Mouse (Mus musculus) testis, adult 2 months (tissue): ENCODE measurements around the gene Gm20683. TPM values are rescaled to one million over a fixed set of nuclear protein-coding genes. Genes with fewer than 3 reads are reported as not detected.
"Not testable (repeated sequence)": the region's sequence is repeated elsewhere in the genome, so short reads cannot be mapped to it uniquely, and the experiment has no call there.

Experiments used
- H3K27ac ChIP-seq: fragments of 200-500 bp; 2 replicates; pipeline ENCODE4 v1.5.1; 2012; ENCODE audit warnings: low read depth, low read length; ENCODE audit not compliant: control insufficient read depth, insufficient read depth
- H3K27me3 ChIP-seq: fragments of 200-500 bp; 2 replicates; pipeline ENCODE4 v1.6.1; 2012; ENCODE audit warnings: mild to moderate bottlenecking, low read length, moderate library complexity; ENCODE audit not compliant: control insufficient read depth, insufficient read depth
- H3K36me3 ChIP-seq: fragments of 200-500 bp; 2 replicates; pipeline ENCODE4 v1.6.1; 2012; ENCODE audit warnings: mild to moderate bottlenecking, low read length; ENCODE audit not compliant: control insufficient read depth, insufficient read depth
- H3K4me1 ChIP-seq: fragments of 200-500 bp; 2 replicates; pipeline ENCODE4 v1.6.1; 2012; ENCODE audit warnings: low read length; ENCODE audit not compliant: control insufficient read depth, insufficient read depth
- H3K4me3 ChIP-seq: fragments of 200-500 bp; 2 replicates; pipeline ENCODE4 v1.5.1; 2012; ENCODE audit warnings: low read depth, mild to moderate bottlenecking, low read length, moderate library complexity, mixed read lengths; ENCODE audit not compliant: control insufficient read depth
- CTCF ChIP-seq: fragments of 200-500 bp; IDR thresholded peaks from 2 replicates; pipeline ENCODE4 v1.5.1; 2012; ENCODE audit warnings: low read depth, mild to moderate bottlenecking, inconsistent platforms, low read length, moderate library complexity; ENCODE audit not compliant: control insufficient read depth, insufficient read depth, insufficient replicate concordance
- POLR2A ChIP-seq: fragments of 200-500 bp; IDR thresholded peaks from 2 replicates; pipeline ENCODE4 v1.6.1; 2012; ENCODE audit warnings: low read depth, mild to moderate bottlenecking, inconsistent platforms, low read length, moderate library complexity; ENCODE audit not compliant: control insufficient read depth
- polyA plus RNA-seq: library from polyadenylated mRNA; depleted of rRNA; stranded (reverse); fragments of >200 nt; gene quantifications from 2 replicates; pipeline ENCODE4 v1.2.3, GENCODE M21; 2012

Gene Gm20683
- polyA plus RNA-seq, 1 experiment: 9.0 TPM

DNA sequence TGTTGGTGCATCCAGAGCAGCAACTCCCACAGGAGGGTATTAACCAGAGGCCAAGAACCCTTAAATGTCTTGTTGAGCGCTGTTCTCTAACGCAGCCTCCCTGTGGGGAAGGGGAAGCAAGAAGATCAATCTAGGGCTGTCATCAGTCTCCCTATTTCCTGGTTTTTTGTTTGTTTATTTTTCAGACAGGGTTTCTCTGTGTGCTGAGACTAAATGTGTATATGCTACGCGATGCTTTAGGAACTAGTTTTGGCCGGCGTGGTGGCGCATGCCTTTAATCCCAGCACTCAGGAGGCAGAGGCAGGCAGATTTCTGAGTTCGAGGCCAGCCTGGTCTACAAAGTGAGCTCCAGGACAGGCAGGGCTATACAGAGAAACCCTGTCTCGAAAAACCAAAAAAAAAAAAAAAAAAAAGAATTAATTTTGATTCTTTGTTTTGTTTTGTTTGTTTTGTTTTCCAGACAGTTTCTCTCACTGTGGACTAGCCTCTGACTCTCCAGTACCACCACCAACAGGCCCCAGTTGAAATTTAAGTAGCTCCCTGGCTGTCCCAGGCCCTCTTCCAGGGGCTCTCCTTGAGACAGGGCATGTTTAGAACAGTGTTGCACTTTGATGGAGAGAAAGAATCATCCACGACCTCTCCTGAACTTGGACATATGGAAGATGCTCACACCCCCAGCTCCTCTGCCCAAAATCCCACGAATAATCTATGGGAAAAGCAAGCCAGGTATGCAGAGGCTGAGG lies 32.0 kb upstream of the Gm20683 start:
- Histone ChIP-seq H3K4me3 (peak overlapping the region; percentile 95), H3K4me1 (peaks cover 23% of the 10 kb centered on the region), H3K27ac (no peak overlapping the region), H3K36me3 (no peaks in the 10 kb centered on the region), H3K27me3 (no peaks in the 10 kb centered on the region)
- no peak for TF ChIP-seq POLR2A
- no peak for TF ChIP-seq CTCF

DNA sequence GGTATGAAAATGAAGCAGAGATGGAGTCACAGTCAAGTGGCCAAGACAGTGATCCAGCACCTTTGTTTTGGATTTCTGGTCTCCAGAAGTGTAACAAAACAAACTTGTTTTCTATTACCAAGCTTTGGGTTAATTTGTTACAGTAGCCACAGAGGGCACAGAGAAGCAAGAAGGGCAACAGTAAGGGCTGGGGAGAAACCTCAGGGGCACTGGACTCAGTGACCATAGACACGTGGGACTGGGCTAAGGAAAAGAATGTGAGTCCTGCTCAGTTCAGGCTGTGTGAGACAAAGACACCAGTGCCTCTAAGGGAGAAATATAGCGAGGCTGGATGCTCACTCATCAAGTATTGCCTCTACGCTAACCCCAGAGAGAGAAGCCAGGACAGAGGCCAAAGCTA lies 31.1 kb upstream of the Gm20683 start:
- Histone ChIP-seq H3K4me1 (peaks cover 27% of the 10 kb centered on the region), H3K27me3 (no peaks in the 10 kb centered on the region), H3K27ac (no peak overlapping the region; the same call in 1 of the 2 replicates), H3K36me3 (no peaks in the 10 kb centered on the region), H3K4me3 (no peak overlapping the region)
- TF ChIP-seq POLR2A (no peak), CTCF (no peak)

DNA sequence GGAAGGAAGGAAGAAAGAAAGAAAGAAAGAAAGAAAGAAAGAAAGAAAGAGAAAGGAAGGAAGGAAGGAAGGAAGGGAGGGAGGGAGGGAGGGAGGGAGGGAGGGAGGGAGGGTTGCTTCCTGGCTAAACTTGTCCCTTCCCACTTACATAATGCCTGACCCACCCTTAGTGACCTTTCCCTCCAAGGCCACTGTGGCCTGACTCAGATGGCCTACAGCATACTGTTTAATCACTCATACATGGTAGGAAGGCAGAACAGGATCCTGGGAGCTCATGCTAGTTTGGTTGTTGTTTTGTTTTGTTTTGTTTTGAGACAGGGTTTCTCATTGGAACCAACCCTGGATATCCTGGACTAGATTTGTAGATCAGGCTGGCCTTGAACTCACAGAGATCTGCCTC lies 30.0 kb upstream of the Gm20683 start:
- not testable (repeated sequence) for H3K4me3 ChIP-seq, H3K36me3 ChIP-seq, H3K27ac ChIP-seq, H3K27me3 ChIP-seq
- H3K4me1 ChIP-seq: peaks cover 27% of the 10 kb centered on the region

DNA sequence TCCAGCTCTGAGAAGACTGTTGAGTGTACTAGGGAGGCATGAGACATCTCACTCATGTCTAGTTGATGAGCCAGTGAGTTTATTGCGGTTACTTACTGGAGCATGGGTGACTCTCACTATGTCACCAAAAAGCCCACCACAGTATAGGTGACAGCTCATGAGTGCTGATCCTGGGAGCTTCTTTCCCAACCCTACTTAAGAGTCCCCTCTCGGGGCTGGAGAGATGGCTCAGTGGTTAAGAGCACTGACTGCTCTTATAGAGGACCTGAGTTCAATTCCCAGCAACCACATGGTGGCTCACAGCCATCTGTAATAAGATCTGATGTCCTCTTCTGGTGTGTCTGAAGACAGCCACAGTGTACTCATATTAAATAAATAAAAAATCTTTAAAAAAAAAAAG lies 28.4 kb upstream of the Gm20683 start:
- TF ChIP-seq POLR2A: no peak
- TF ChIP-seq CTCF: no peak

DNA sequence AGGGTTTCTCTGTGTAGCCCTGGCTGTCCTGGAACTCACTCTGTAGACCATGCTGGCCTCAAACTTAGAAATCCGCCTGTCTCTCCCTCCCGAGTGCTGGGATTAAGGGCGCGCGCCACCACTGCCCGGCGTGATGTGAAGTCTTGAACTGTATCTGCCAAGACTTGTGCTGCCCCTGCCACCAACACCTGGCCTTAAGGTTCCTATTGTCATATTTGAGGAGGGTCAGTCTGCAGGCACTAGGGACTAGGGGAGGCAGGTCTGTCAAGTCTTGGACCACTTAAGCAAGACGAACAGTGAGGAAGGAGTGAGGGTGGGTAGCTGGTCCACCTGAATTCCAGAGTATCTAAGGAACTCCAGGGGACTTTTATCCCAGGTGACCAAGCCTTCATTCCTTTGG lies 27.9 kb upstream of the Gm20683 start:
- H3K27ac ChIP-seq: no peak overlapping the region
- no peak overlapping the region for H3K4me3 ChIP-seq
- TF ChIP-seq CTCF: no peak
- no peak for TF ChIP-seq POLR2A
- no peaks in the 10 kb centered on the region for H3K36me3 ChIP-seq
- peaks cover 17% of the 10 kb centered on the region for H3K4me1 ChIP-seq
- no peaks in the 10 kb centered on the region for H3K27me3 ChIP-seq

More for the DNA sequence above, 28.4 kb upstream of the Gm20683 start:
- H3K4me3 ChIP-seq: no peak overlapping the region
- H3K27me3 ChIP-seq: no peaks in the 10 kb centered on the region
- H3K27ac ChIP-seq: no peak overlapping the region
- no peaks in the 10 kb centered on the region for H3K36me3 ChIP-seq
- peaks cover 21% of the 10 kb centered on the region for H3K4me1 ChIP-seq

DNA sequence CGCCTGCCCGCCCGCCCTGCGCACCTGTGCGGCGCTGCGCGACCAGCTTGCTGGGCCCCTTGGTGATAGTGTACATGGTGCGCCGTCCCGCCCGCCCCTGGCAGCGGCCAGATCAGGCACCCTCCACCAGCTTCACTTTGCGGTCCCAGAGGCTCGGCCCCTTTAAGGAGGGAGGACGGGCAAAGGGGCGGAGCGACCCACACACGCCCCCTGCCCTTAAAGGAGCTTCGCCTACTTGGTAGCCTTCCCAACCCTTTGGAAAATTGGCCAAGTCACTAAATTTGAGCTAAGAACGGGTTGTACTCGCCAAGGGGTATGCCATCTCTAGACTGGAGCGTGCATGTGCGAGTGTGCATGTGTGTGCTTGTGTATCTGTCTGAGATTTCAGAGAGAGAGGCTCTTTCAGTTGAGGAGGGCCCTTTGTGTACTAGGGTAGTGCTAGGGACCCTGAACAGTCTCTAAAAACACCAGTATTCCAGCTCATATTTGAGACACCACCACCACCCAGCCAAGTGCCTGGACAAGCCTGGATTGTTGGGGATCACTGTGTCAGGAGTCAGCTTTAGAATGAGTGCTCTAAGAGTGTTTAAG lies 27.1 kb upstream of the Gm20683 start, which contains the start of gene Mcrip2:
Mcrip2 (minus strand) TSS at position 164 of the 591 bp plus-strand sequence.
- H3K4me3 ChIP-seq: peak within 1 kb of the TSS; percentile 80
- no peak for TF ChIP-seq CTCF
- TF ChIP-seq POLR2A: peak; percentile 43; the same call in 1 of the 2 replicates
- peak within 1 kb of the TSS; percentile 73 for H3K27ac ChIP-seq
- H3K4me1 ChIP-seq: peaks cover 12% of the 10 kb centered on the region
- H3K36me3 ChIP-seq: no peaks in the 10 kb centered on the region
- H3K27me3 ChIP-seq: no peaks in the 10 kb centered on the region

DNA sequence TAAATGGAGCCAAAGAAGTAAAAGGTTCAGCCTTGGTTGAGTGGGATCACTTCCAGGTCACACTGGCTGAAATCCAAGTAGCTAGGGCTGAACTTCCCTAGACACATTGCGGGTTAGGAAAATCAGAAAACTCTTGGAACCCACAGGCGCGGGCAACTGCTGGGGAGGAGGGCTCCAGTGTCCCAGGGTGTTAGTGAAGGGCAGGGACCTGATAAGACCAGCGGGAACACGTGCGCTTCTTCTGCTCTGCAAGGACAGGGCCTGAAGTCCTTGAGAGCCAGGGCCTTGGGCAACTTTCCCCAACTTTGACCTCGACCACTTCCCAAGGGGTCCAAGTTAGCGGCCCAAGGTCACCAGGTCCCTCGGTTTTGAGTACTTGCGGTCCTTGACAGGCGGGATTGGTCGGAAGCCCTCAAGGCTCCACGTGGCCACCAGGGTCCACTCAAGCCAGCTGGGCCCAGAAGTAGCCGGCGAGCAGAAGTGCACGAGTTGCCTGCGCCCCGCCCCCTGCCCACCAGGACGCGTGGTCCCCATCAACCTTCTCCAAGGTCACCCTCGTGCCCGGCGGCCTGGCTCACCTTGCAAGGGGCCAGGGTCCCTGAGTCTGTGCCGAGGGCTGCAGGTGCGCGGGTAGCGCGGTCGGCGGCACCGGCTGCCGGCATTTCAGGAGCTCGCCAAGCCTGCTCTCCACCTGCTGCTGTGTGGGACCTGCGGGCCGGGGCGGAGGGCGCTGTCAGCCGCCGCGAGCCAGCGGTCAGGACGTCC lies 26.5 kb upstream of the Gm20683 start:
- Histone ChIP-seq H3K27me3 (no peaks in the 10 kb centered on the region), H3K4me1 (peaks cover 9% of the 10 kb centered on the region), H3K4me3 (peak overlapping the region; percentile 80), H3K27ac (peak overlapping the region; percentile 73), H3K36me3 (no peaks in the 10 kb centered on the region)
- TF ChIP-seq CTCF (no peak), POLR2A (no peak)
